ENCODE assay signal across 20 mouse cellular contexts in genomic region chr13:42597781-42598180, GRCm38 (mm10).
"Had no signal": no experiment of that assay in that cellular context is flagged by ENCODE, and none has a peak within 500 bp of the region (broad histone marks: within the 10 kb centered on the region; RNA-seq: fewer than 3 reads in every experiment).

No protein-coding gene starts in this region.

- DNase-seq: kidney, adult 2 months; kidney, postnatal 25 days; left cerebral cortex, postnatal 4 days; liver, postnatal 0 days; lung, embryonic 14.5 days; retina, postnatal 1 day; thymus, postnatal 25 days had no signal

- H3K36me3 ChIP-seq: limb, embryonic 12.5 days; limb, embryonic 15.5 days; midbrain, embryonic 12.5 days; midbrain, embryonic 15.5 days; neural tube, embryonic 13.5 days had no signal

- H3K4me2 ChIP-seq: limb, embryonic 12.5 days; limb, embryonic 15.5 days; liver, embryonic 11.5 days; lung, embryonic 14.5 days; midbrain, embryonic 12.5 days; midbrain, embryonic 15.5 days; neural tube, embryonic 13.5 days had no signal

- H3K4me1 ChIP-seq: limb, embryonic 12.5 days; limb, embryonic 15.5 days; midbrain, embryonic 12.5 days; midbrain, embryonic 15.5 days; neural tube, embryonic 13.5 days had no signal

- ATAC-seq: intestine, postnatal 0 days; liver, postnatal 0 days; lung, postnatal 0 days; midbrain, embryonic 15.5 days had no signal

- H3K27ac ChIP-seq: kidney, postnatal 0 days; left cerebral cortex, adult 2 months; limb, embryonic 12.5 days; limb, embryonic 15.5 days; liver, embryonic 14.5 days; macrophage; midbrain, embryonic 12.5 days; midbrain, embryonic 15.5 days; neural tube, embryonic 13.5 days; stomach, postnatal 0 days had no signal

- H3K9ac ChIP-seq: limb, embryonic 12.5 days; limb, embryonic 15.5 days; liver, embryonic 14.5 days; liver, postnatal 0 days; lung, embryonic 14.5 days; midbrain, embryonic 12.5 days; midbrain, embryonic 15.5 days; neural tube, embryonic 13.5 days had no signal

- H3K9me3 ChIP-seq: limb, embryonic 12.5 days; limb, embryonic 15.5 days; midbrain, embryonic 12.5 days; midbrain, embryonic 15.5 days; neural tube, embryonic 13.5 days had no signal

- H3K4me3 ChIP-seq: left cerebral cortex, adult 2 months; limb, embryonic 12.5 days; limb, embryonic 15.5 days; midbrain, embryonic 12.5 days; midbrain, embryonic 15.5 days; neural tube, embryonic 13.5 days had no signal

- H3K27me3 ChIP-seq: limb, embryonic 12.5 days; limb, embryonic 15.5 days; midbrain, embryonic 12.5 days; midbrain, embryonic 15.5 days; neural tube, embryonic 13.5 days had no signal
